Mouse (Mus musculus): ENCODE measurements around the gene 1110032A03Rik. TPM values are rescaled to one million over a fixed set of nuclear protein-coding genes. Genes with fewer than 3 reads are reported as not detected.

The 1110032A03Rik gene
- polyA plus RNA-seq, 1 experiment from 2014 or later: 55.9 TPM

DNA sequence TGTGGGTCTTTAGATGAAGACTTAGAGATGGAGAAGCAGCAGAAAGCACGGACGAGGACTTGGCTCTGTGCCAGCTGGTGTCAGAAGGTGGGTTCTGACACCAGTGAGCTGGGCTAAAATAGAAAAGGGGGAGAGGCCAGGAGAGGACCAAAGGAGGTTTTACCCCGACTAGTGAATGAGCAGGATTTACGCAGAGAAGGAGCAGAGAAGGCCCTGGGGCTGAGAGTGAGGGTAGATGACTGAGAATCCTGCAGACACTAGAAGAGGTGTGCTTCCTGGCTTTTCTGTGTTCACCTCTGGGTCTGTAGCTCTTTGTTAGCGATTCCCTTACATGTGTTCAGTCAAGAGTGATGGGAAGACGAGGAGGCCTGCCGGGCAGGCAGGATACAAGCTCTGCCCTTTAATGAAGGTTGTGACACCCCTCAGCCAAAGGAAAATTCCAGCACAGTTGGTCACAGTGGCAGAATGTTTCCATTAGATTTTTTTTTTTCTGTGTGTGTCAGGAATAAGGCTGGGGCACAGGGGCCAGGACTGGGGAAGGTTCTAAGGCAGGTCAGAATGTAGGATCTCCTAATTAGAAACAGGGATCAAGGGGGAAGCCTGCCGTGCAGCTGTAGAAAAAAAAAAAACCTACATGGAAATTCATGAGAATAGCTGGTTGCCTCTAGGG, 49.3 kb downstream of the 1110032A03Rik start:
- peaks cover 67% of the 10 kb centered on the region for H3K4me1 ChIP-seq
- no peak for ATAC-seq (replicated peaks)
- no peaks in the 10 kb centered on the region for H3K9me3 ChIP-seq
- no peaks in the 10 kb centered on the region for H3K27me3 ChIP-seq
- H3K9ac ChIP-seq (replicated peaks): peak overlapping the region; percentile 26; the same call in 1 of the 2 replicates
- WGBS: 20% methylated on average over 8 of the region's 8 CpGs
- H3K36me3 ChIP-seq: no peaks in the 10 kb centered on the region
- peak overlapping the region; percentile 57 for H3K4me3 ChIP-seq
- peak overlapping the region; percentile 78 for H3K4me2 ChIP-seq (replicated peaks)
- peak overlapping the region; percentile 71 for H3K27ac ChIP-seq (replicated peaks)

DNA sequence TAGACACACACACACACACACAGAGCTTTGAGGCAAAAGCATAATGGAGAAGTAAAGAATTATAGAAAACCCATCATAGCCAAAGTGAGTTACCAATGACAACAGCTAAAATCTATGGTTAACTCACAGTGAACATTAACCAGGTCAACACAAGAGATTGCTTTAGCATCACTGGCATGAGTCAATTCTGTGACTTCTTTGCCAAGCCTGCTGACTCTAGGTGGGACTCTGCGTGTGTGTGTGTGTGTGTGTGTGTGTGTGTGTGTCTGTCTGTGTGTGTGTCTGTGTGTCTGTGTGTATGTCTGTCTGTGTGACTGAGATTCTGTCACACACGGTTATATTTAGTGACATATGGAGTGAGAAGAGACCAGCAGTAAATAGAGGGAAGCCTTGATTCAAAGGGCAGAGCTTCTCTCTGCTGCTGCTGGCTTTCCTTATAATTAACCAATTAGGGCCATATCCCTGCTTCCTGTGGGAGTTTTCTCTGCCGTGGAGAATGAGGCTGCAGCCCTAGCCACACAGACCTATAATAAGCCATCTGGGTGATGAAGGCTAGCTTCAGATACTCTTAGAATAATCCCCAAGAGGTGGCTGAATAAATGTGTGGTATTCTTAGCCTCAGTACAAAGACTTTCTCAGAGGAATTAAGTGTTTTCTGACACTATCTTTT, 50.5 kb downstream of the 1110032A03Rik start:
- no peaks in the 10 kb centered on the region for H3K36me3 ChIP-seq
- H3K27ac ChIP-seq (replicated peaks): peak overlapping the region; percentile 77
- H3K9me3 ChIP-seq: no peaks in the 10 kb centered on the region
- H3K4me1 ChIP-seq: peaks cover 68% of the 10 kb centered on the region
- ATAC-seq (replicated peaks): no peak
- no peaks in the 10 kb centered on the region for H3K27me3 ChIP-seq
- no peak overlapping the region for H3K4me3 ChIP-seq
- WGBS: 22% methylated on average over 3 of the region's 3 CpGs
- peak overlapping the region; percentile 78 for H3K4me2 ChIP-seq (replicated peaks)
- no peak overlapping the region for H3K9ac ChIP-seq (replicated peaks)

DNA sequence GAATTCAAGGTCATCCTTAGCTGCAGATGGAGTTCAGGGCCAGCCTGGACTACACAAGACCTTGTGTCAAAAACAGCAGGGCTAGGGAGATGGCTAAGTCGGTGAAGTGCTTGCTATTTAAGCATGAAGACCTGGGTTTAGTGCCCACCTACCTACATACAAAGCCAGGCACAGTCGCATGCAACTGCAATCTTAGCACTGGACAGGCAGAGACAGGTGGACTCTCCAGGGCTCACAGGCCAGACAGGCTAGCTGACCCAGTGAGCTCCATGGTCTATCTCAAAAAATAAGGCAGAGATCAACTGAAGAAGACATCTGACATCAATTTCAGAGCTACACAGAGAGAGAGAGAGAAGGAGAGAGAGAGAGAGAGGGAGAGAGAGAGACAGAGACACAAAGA, 51.2 kb downstream of the 1110032A03Rik start:
- peak overlapping the region; percentile 20; the same call in 1 of the 2 replicates for H3K9ac ChIP-seq (replicated peaks)
- no peaks in the 10 kb centered on the region for H3K36me3 ChIP-seq
- H3K9me3 ChIP-seq: no peaks in the 10 kb centered on the region
- peak overlapping the region; percentile 78; the same call in 1 of the 2 replicates for H3K4me2 ChIP-seq (replicated peaks)
- ATAC-seq (replicated peaks): no peak
- WGBS: 76% methylated on average over 2 of the region's 2 CpGs
- H3K27ac ChIP-seq (replicated peaks): peak overlapping the region; percentile 77
- H3K4me1 ChIP-seq: peaks cover 68% of the 10 kb centered on the region
- H3K4me3 ChIP-seq: no peak overlapping the region
- H3K27me3 ChIP-seq: no peaks in the 10 kb centered on the region

GRCm38 (mm10) chr9:50723406-50723805, 51.9 kb downstream of the 1110032A03Rik start:
- Histone ChIP-seq H3K9ac (replicated peaks) (no peak overlapping the region), H3K27ac (replicated peaks) (peak overlapping the region; percentile 77), H3K4me2 (replicated peaks) (peak overlapping the region; percentile 35), H3K4me3 (peak overlapping the region; percentile 0; the same call in 1 of the 2 replicates), H3K27me3 (no peaks in the 10 kb centered on the region), H3K9me3 (no peaks in the 10 kb centered on the region), H3K4me1 (peaks cover 63% of the 10 kb centered on the region), H3K36me3 (no peaks in the 10 kb centered on the region)
- no peak for ATAC-seq (replicated peaks)
- WGBS: 23% methylated on average over 7 of the region's 7 CpGs

- peak; percentile 54; the same call in 1 of the 2 replicates for ATAC-seq (replicated peaks)
- Histone ChIP-seq H3K4me2 (replicated peaks) (peak overlapping the region; percentile 35; the same call in 1 of the 2 replicates), H3K9me3 (no peaks in the 10 kb centered on the region), H3K27me3 (no peaks in the 10 kb centered on the region), H3K27ac (replicated peaks) (peak overlapping the region; percentile 77), H3K4me3 (no peak overlapping the region), H3K36me3 (no peaks in the 10 kb centered on the region), H3K4me1 (peaks cover 59% of the 10 kb centered on the region), H3K9ac (replicated peaks) (no peak overlapping the region)
- 27% methylated on average over 8 of the region's 8 CpGs for WGBS
Observed at GRCm38 (mm10) chr9:50722451-50722911, 52.8 kb downstream of the 1110032A03Rik start.

DNA sequence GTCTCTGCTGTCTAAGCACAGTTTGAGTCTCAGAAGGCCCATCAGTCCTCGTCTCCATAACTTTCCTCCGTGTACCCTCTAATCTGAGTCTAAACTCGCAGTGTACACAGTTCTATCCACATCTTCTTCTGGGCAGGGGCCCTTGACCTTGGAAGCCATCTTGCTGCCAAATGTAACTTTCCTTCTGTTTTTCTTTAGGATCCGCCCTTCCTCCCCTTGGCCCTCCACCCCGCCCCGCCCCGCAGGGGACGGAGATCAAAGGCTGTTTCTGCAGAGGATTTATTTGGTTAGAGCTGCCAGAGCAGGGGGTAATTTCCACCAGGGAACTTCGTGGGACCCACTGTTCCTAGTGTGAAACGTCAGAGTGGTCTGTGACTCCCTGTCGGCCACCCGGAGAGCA, 54.3 kb downstream of the 1110032A03Rik start:
- no peak for ATAC-seq (replicated peaks)
- 51% methylated on average over 12 of the region's 12 CpGs for WGBS

DNA sequence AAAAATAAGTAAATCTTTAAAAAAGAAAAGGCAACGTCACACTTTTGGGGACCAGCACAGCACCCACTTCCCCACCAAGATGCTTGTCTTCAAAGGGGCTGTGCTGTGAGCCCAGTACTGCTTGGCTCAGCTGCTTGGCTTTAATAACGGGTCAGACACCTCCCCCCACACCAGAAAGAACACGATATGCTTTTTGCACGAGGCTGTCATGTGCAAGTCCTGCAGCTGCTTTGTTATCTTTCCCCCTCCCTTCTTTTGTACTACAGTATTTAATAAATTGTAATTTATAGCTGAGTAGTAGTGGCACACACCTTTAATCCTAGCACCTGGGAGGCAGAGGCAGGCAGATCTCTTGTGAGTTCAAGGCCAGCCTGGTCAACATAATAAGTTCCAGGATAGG, 56.4 kb downstream of the 1110032A03Rik start:
- Histone ChIP-seq H3K9ac (replicated peaks) (no peak overlapping the region), H3K4me1 (peaks cover 23% of the 10 kb centered on the region), H3K4me3 (no peak overlapping the region), H3K27ac (replicated peaks) (no peak overlapping the region), H3K4me2 (replicated peaks) (no peak overlapping the region), H3K9me3 (no peaks in the 10 kb centered on the region), H3K36me3 (no peaks in the 10 kb centered on the region), H3K27me3 (no peaks in the 10 kb centered on the region)
- ATAC-seq (replicated peaks): no peak
- 82% methylated on average over 4 of the region's 4 CpGs for WGBS

More for the DNA sequence above, 54.3 kb downstream of the 1110032A03Rik start:
- Histone ChIP-seq H3K27me3 (no peaks in the 10 kb centered on the region), H3K9me3 (no peaks in the 10 kb centered on the region), H3K4me2 (replicated peaks) (no peak overlapping the region), H3K4me1 (peaks cover 44% of the 10 kb centered on the region), H3K27ac (replicated peaks) (no peak overlapping the region), H3K36me3 (no peaks in the 10 kb centered on the region), H3K4me3 (no peak overlapping the region), H3K9ac (replicated peaks) (no peak overlapping the region)

GRCm38 (mm10) chr9:50714188-50714587, 61.1 kb downstream of the 1110032A03Rik start:
- WGBS: 69% methylated on average over 4 of the region's 4 CpGs
- Histone ChIP-seq H3K4me2 (replicated peaks) (no peak overlapping the region), H3K36me3 (peaks cover 6% of the 10 kb centered on the region; the same call in 1 of the 2 replicates), H3K9me3 (no peaks in the 10 kb centered on the region), H3K27me3 (no peaks in the 10 kb centered on the region), H3K9ac (replicated peaks) (no peak overlapping the region), H3K27ac (replicated peaks) (no peak overlapping the region), H3K4me3 (no peak overlapping the region), H3K4me1 (no peaks in the 10 kb centered on the region)
- no peak for ATAC-seq (replicated peaks)

Other genes starting within 250 kb of the 1110032A03Rik start
- 89.4 and 93.4 TPM in 2 replicates for gene Pts, start 246.8 kb downstream of the 1110032A03Rik start, polyA plus RNA-seq (2015; fragmentation: Nextera tagmentation; extraction: Ambion mirVana)
- 12.6 and 16.5 TPM in 2 replicates for gene Il18, start 220.7 kb downstream of the 1110032A03Rik start, polyA plus RNA-seq (2015; fragmentation: Nextera tagmentation; extraction: Ambion mirVana)
- 0.36 and 0.43 TPM in 2 replicates for gene Bco2, start 220.3 kb downstream of the 1110032A03Rik start, polyA plus RNA-seq (2015; fragmentation: Nextera tagmentation; extraction: Ambion mirVana)
- 0.19 and 0.31 TPM in 2 replicates for gene Tex12, start 214.2 kb downstream of the 1110032A03Rik start, polyA plus RNA-seq (2015; fragmentation: Nextera tagmentation; extraction: Ambion mirVana)
- 197 and 209 TPM in 2 replicates for gene Sdhd, start 171.7 kb downstream of the 1110032A03Rik start, polyA plus RNA-seq (2015; fragmentation: Nextera tagmentation; extraction: Ambion mirVana)
- gene Timm8b, start 171.6 kb downstream of the 1110032A03Rik start, polyA plus RNA-seq (2015; fragmentation: Nextera tagmentation; extraction: Ambion mirVana): 328 and 352 TPM in 2 replicates
- gene Pih1d2, start 158.2 kb downstream of the 1110032A03Rik start, polyA plus RNA-seq (2015; fragmentation: Nextera tagmentation; extraction: Ambion mirVana): 3.6 and 5.8 TPM in 2 replicates
- 22.8 and 23.3 TPM in 2 replicates for gene Nkapd1, start 158.1 kb downstream of the 1110032A03Rik start, polyA plus RNA-seq (2015; fragmentation: Nextera tagmentation; extraction: Ambion mirVana)
- 41.4 and 43.9 TPM in 2 replicates for gene Dlat, start 115.7 kb downstream of the 1110032A03Rik start, polyA plus RNA-seq (2015; fragmentation: Nextera tagmentation; extraction: Ambion mirVana)
- gene Dixdc1, start 36.0 kb downstream of the 1110032A03Rik start, polyA plus RNA-seq (2015; fragmentation: Nextera tagmentation; extraction: Ambion mirVana): 24.7 and 26.9 TPM in 2 replicates
- 1.4 and 1.5 TPM in 2 replicates for gene 2310030G06Rik, start 29.0 kb downstream of the 1110032A03Rik start, polyA plus RNA-seq (2015; fragmentation: Nextera tagmentation; extraction: Ambion mirVana)
- 13.1 and 14.1 TPM in 2 replicates for gene Cryab, start 24.2 kb downstream of the 1110032A03Rik start, polyA plus RNA-seq (2015; fragmentation: Nextera tagmentation; extraction: Ambion mirVana)
- 1.4 TPM in 1 of 2 replicates, not detected in the other for gene Hspb2, start 23.2 kb downstream of the 1110032A03Rik start, polyA plus RNA-seq (2015; fragmentation: Nextera tagmentation; extraction: Ambion mirVana)
- gene Fdxacb1, start 7.3 kb downstream of the 1110032A03Rik start, polyA plus RNA-seq (2015; fragmentation: Nextera tagmentation; extraction: Ambion mirVana): 10.9 and 11.0 TPM in 2 replicates
- gene Alg9, start 501 bp downstream of the 1110032A03Rik start, polyA plus RNA-seq (2015; fragmentation: Nextera tagmentation; extraction: Ambion mirVana): 48.3 and 50.3 TPM in 2 replicates
- 89.6 and 95.9 TPM in 2 replicates for gene Ppp2r1b, start 69.8 kb upstream of the 1110032A03Rik start, polyA plus RNA-seq (2015; fragmentation: Nextera tagmentation; extraction: Ambion mirVana)
- gene Sik2, start 233.6 kb upstream of the 1110032A03Rik start, polyA plus RNA-seq (2015; fragmentation: Nextera tagmentation; extraction: Ambion mirVana): 19.5 and 21.2 TPM in 2 replicates

Data from forebrain, embryonic 15.5 days (tissue).